Mouse (Mus musculus) hindbrain, embryonic 14.5 days (tissue): ENCODE results near the gene Fam124a. TPM values are rescaled to one million over a fixed set of nuclear protein-coding genes. Genes with fewer than 3 reads are reported as not detected.

ENCODE experiments used
- polyA plus RNA-seq: library from polyadenylated mRNA; unstranded; fragments of >200 nt; fragmentation: Nextera tagmentation; extraction: Ambion mirVana; gene quantifications from 2 replicates; pipeline ENCODE4 v1.2.1, GENCODE M21; 2014

The Fam124a gene
- polyA plus RNA-seq, 1 experiment from 2014 or later, result 32.7 TPM

Other genes with a start within 250 kb of the Fam124a start
- 0.41 and 0.50 TPM in 2 replicates for gene Gucy1b2, start 99.4 kb upstream of the Fam124a start, polyA plus RNA-seq
- 0.17 and 0.30 TPM in 2 replicates for gene Gm4131, start 11.2 kb downstream of the Fam124a start, polyA plus RNA-seq
- gene Serpine3, start 107.9 kb downstream of the Fam124a start, polyA plus RNA-seq, result 0.13 TPM in 1 of 2 replicates, not detected in the other
- 21.8 and 24.7 TPM in 2 replicates for gene Ints6, start 205.4 kb downstream of the Fam124a start, polyA plus RNA-seq